ENCODE assay signal across 11 mouse cellular contexts in the genomic region with DNA sequence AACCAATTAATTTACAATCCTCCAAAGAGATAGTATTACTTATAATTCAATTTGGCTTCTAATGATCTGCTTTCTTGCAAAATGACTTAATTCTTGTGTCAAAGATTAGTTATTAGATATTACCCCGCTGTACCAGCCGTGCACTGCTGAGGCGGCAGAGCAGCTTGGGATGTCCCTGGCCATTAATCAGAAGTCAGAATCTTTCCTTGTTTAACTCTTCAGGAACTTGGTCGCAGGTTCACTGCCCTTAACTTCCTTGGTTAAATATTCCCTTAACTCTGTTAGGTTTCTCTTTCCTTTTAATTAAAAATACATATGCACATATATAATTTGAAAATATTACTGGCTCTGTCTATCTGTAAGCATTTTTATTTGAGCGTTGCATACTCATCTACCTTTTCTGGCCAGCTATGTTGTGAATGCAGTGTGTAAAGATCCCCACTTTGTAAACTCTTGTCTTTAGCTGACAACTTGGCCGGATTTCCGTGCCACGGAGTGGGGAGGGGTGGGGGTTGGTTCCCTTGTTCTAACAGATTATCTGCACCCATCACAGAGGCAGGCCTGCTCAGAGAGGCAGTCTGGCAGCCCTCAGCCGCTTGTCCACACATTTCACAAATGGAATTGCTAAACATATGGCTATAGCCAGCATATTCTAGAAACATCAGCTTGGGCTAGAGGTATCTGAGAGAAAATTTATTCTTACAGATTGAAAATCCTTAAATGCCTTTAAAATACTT. TPM values are rescaled to one million over a fixed set of nuclear protein-coding genes. Genes with fewer than 3 reads are reported as not detected.
DNase-seq lines count a peak whose midpoint lies in the region; ATAC-seq lines count a peak whose summit lies in the region.
"Had no signal": no experiment of that assay in that cellular context is flagged by ENCODE, and none has a peak within 500 bp of the region (broad histone marks: within the 10 kb centered on the region; RNA-seq: fewer than 3 reads in every experiment).

No protein-coding gene starts in this region.

- H3K9ac ChIP-seq in forebrain, embryonic 11.5 days (ENCODE audit: low read length): no peak overlapping the region
- H3K9ac ChIP-seq in neural tube, embryonic 13.5 days: no peak overlapping the region
- no peak overlapping the region for H3K9ac ChIP-seq in neural tube, embryonic 15.5 days (replicated peaks)
- H3K9ac ChIP-seq: embryonic facial prominence, embryonic 13.5 days; lung, embryonic 15.5 days had no signal

- no peaks in the 10 kb centered on the region for H3K27me3 ChIP-seq in forebrain, embryonic 11.5 days (ENCODE audit: control insufficient read depth, insufficient read depth, low read length)
- H3K27me3 ChIP-seq in forebrain, embryonic 10.5 days (ENCODE audit: poor library complexity, severe bottlenecking): no peaks in the 10 kb centered on the region
- H3K27me3 ChIP-seq in neural tube, embryonic 13.5 days: no peaks in the 10 kb centered on the region
- H3K27me3 ChIP-seq in neural tube, embryonic 15.5 days (replicated peaks): no peaks in the 10 kb centered on the region
- H3K27me3 ChIP-seq: lung, embryonic 15.5 days had no signal

- 66% methylated on average over 9 of the region's 9 CpGs for WGBS in forebrain, embryonic 11.5 days
- 76% methylated on average over 9 of the region's 9 CpGs for WGBS in forebrain, embryonic 10.5 days
- 48% methylated on average over 9 of the region's 9 CpGs for WGBS in neural tube, embryonic 13.5 days
- 44% methylated on average over 9 of the region's 9 CpGs for WGBS in neural tube, embryonic 15.5 days

- 0 out of 2 replicates have a peak, but pooled peaks have one; percentile 24 for ATAC-seq in forebrain, embryonic 11.5 days (replicated peaks; ENCODE audit: low FRiP score)
- no peak for ATAC-seq in neural tube, embryonic 13.5 days (ENCODE audit: low read depth)
- no peak for ATAC-seq in neural tube, embryonic 15.5 days (ENCODE audit: low FRiP score)

- no peaks in the 10 kb centered on the region for H3K9me3 ChIP-seq in forebrain, embryonic 11.5 days (ENCODE audit: control insufficient read depth, low read length)
- H3K9me3 ChIP-seq in forebrain, embryonic 10.5 days: no peaks in the 10 kb centered on the region
- H3K9me3 ChIP-seq in neural tube, embryonic 13.5 days: no peaks in the 10 kb centered on the region
- H3K9me3 ChIP-seq in neural tube, embryonic 15.5 days (replicated peaks): no peaks in the 10 kb centered on the region
- H3K9me3 ChIP-seq: embryonic facial prominence, embryonic 13.5 days; lung, embryonic 15.5 days had no signal

- H3K27ac ChIP-seq in forebrain, embryonic 11.5 days (ENCODE audit: low read depth, low read length): no peak overlapping the region
- no peak overlapping the region for H3K27ac ChIP-seq in forebrain, embryonic 10.5 days
- H3K27ac ChIP-seq in neural tube, embryonic 13.5 days (replicated peaks): peak overlapping the region; percentile 1; the same call in 1 of the 2 replicates
- no peak overlapping the region for H3K27ac ChIP-seq in neural tube, embryonic 15.5 days (replicated peaks)
- H3K27ac ChIP-seq: embryonic facial prominence, embryonic 13.5 days; lung, embryonic 15.5 days had no signal

- 0 out of 2 replicates have a peak, but pooled peaks cover 3% of the 10 kb centered on the region for H3K4me1 ChIP-seq in forebrain, embryonic 11.5 days (replicated peaks; ENCODE audit: control insufficient read depth, insufficient read depth, low read length)
- H3K4me1 ChIP-seq in forebrain, embryonic 10.5 days: peaks cover 11% of the 10 kb centered on the region; the same call in 1 of the 2 replicates
- H3K4me1 ChIP-seq in neural tube, embryonic 13.5 days (replicated peaks): peaks cover 59% of the 10 kb centered on the region
- peaks cover 36% of the 10 kb centered on the region for H3K4me1 ChIP-seq in neural tube, embryonic 15.5 days

- no peak overlapping the region for H3K4me2 ChIP-seq in forebrain, embryonic 11.5 days (ENCODE audit: low read depth, low read length, severe bottlenecking)
- 0 out of 2 replicates have a peak overlapping the region, but pooled peaks have one; percentile 5 for H3K4me2 ChIP-seq in neural tube, embryonic 13.5 days
- no peak overlapping the region for H3K4me2 ChIP-seq in neural tube, embryonic 15.5 days
- H3K4me2 ChIP-seq: embryonic facial prominence, embryonic 13.5 days; lung, embryonic 15.5 days had no signal

- no peak overlapping the region for H3K4me3 ChIP-seq in forebrain, embryonic 11.5 days (ENCODE audit: low read depth, low read length)
- H3K4me3 ChIP-seq in forebrain, embryonic 10.5 days: no peak overlapping the region
- no peak overlapping the region for H3K4me3 ChIP-seq in neural tube, embryonic 13.5 days
- H3K4me3 ChIP-seq in neural tube, embryonic 15.5 days (replicated peaks): no peak overlapping the region
- H3K4me3 ChIP-seq: embryonic facial prominence, embryonic 13.5 days; lung, embryonic 15.5 days had no signal

- intact Hi-C loops in left cerebral cortex, postnatal 14 days (cut with DNase I): no loop called here

- H3K36me3 ChIP-seq in forebrain, embryonic 11.5 days (ENCODE audit: control insufficient read depth, insufficient read depth, low read length): no peaks in the 10 kb centered on the region
- no peaks in the 10 kb centered on the region for H3K36me3 ChIP-seq in forebrain, embryonic 10.5 days (replicated peaks)
- H3K36me3 ChIP-seq in neural tube, embryonic 13.5 days: no peaks in the 10 kb centered on the region
- no peaks in the 10 kb centered on the region for H3K36me3 ChIP-seq in neural tube, embryonic 15.5 days
- H3K36me3 ChIP-seq: embryonic facial prominence, embryonic 13.5 days; lung, embryonic 15.5 days had no signal

- no peak for DNase-seq in forebrain, embryonic 11.5 days (ENCODE audit: low spot score)
- DNase-seq in forebrain, embryonic 10.5 days (ENCODE audit: extremely low spot score, low spot score): no peak
- peak; percentile 17 to 30 for DNase-seq in left cerebral cortex, postnatal 14 days (ENCODE audit: low spot score in 2 of 2)
- DNase-seq in telencephalon, adult 2 months (ENCODE audit: low read depth, low spot score): peak; percentile 43
- no peak for DNase-seq in adrenal gland, postnatal 14 days
- DNase-seq in urinary bladder, postnatal 36 days (ENCODE audit: low spot score in 2 of 2): no peak

RNA-seq across cellular contexts. Expression of gene Neurod6, which starts 34.1 kb away (rescaled TPM):
- polyA plus RNA-seq in forebrain, embryonic 11.5 days (2014; fragmentation: Nextera tagmentation; extraction: Ambion mirVana): 7.6 and 7.8 TPM in 2 replicates
- polyA plus RNA-seq in forebrain, embryonic 10.5 days (2016; fragmentation: Nextera tagmentation; extraction: Ambion mirVana): 0.21 TPM in 1 of 2 replicates, not detected in the other
- polyA plus RNA-seq in neural tube, embryonic 13.5 days (2015; fragmentation: Nextera tagmentation; extraction: Ambion mirVana): 107 and 114 TPM in 2 replicates
- polyA plus RNA-seq in neural tube, embryonic 15.5 days (2015; fragmentation: Nextera tagmentation; extraction: Ambion mirVana): 42.0 and 54.7 TPM in 2 replicates
- total RNA-seq in left cerebral cortex, postnatal 14 days (2021): 10 to 100 TPM; 60.1 to 78.8 TPM
- not detected in 2 replicates for total RNA-seq in adrenal gland, postnatal 14 days (2021)
- polyA plus RNA-seq: gonadal fat pad, adult 2 months had no signal

Comparison
In these comparisons a context has a peak if more than half of its experiments do, and no peak if none do; other contexts are left out.
1. DNase-seq: peak in left cerebral cortex, postnatal 14 days (2 of 2) and telencephalon, adult 2 months (single experiment); none in forebrain, embryonic 11.5 days (single experiment), forebrain, embryonic 10.5 days (single experiment), adrenal gland, postnatal 14 days (single experiment) and urinary bladder, postnatal 36 days (0 of 2).